Mouse (Mus musculus): Measurements from ENCODE around the gene Pik3r1. TPM values are rescaled to one million over a fixed set of nuclear protein-coding genes. Genes with fewer than 3 reads are reported as not detected.

Pik3r1 gene
- polyA plus RNA-seq, 1 experiment, result 18.4 TPM

- Histone ChIP-seq H3K27me3 (ENCODE audit: control insufficient read depth, insufficient read depth, low read length) (no peaks in the 10 kb centered on the region; the same call in 1 of the 2 replicates), H3K4me3 (ENCODE audit: extremely low read depth, insufficient read depth, insufficient read length) (peak overlapping the region; percentile 65), H3K27ac (ENCODE audit: insufficient read depth, low read length) (peak overlapping the region; percentile 47), H3K4me1 (ENCODE audit: control insufficient read depth, insufficient read depth, insufficient read length) (peaks cover 3% of the 10 kb centered on the region; the same call in 1 of the 2 replicates), H3K36me3 (ENCODE audit: control insufficient read depth, insufficient read depth, low read length) (no peaks in the 10 kb centered on the region)
- no peak for TF ChIP-seq CTCF (IDR thresholded peaks at IDR 0.05; ENCODE audit: extremely low read depth, insufficient read depth, insufficient read length, insufficient replicate concordance)
- TF ChIP-seq POLR2A (IDR thresholded peaks at IDR 0.05; ENCODE audit: low read depth, low read length), result no peak
- 7% methylated on average over 17 of the region's 17 CpGs for WGBS
- peak in 1 of 2 experiments; percentile 31 for DNase-seq (ENCODE audit: low read depth in 1 of 2, low spot score in 2 of 2)
Observed at GRCm38 (mm10) chr13:101768630-101768991, 594 bp upstream of the Pik3r1 start.

GRCm38 (mm10) chr13:101767013-101767808 lies 806 bp downstream of the Pik3r1 start:
- under 1% methylated on average over 60 of the region's 60 CpGs for WGBS
- DNase-seq (ENCODE audit: low read depth in 1 of 2, low spot score in 2 of 2), result peak; percentile 18 to 54
- H3K27ac ChIP-seq (ENCODE audit: insufficient read depth, low read length), result peak overlapping the region; percentile 94
- peak overlapping the region; percentile 100 for H3K4me3 ChIP-seq (ENCODE audit: extremely low read depth, insufficient read depth, insufficient read length)
- H3K36me3 ChIP-seq (ENCODE audit: control insufficient read depth, insufficient read depth, low read length), result no peaks in the 10 kb centered on the region
- no peaks in the 10 kb centered on the region for H3K27me3 ChIP-seq (ENCODE audit: control insufficient read depth, insufficient read depth, low read length)
- H3K4me1 ChIP-seq (ENCODE audit: control insufficient read depth, insufficient read depth, insufficient read length), result peaks cover 3% of the 10 kb centered on the region; the same call in 1 of the 2 replicates
- TF ChIP-seq CTCF (IDR thresholded peaks at IDR 0.05; ENCODE audit: extremely low read depth, insufficient read depth, insufficient read length, insufficient replicate concordance), result no peak

- H3K36me3 ChIP-seq (ENCODE audit: control insufficient read depth, insufficient read depth, low read length), result no peaks in the 10 kb centered on the region
- peaks cover 3% of the 10 kb centered on the region; the same call in 1 of the 2 replicates for H3K4me1 ChIP-seq (ENCODE audit: control insufficient read depth, insufficient read depth, insufficient read length)
- WGBS, result 1% methylated on average over 5 of the region's 5 CpGs
- H3K27me3 ChIP-seq (ENCODE audit: control insufficient read depth, insufficient read depth, low read length), result no peaks in the 10 kb centered on the region
- DNase-seq (ENCODE audit: low read depth in 1 of 2, low spot score in 2 of 2), result no peak
- TF ChIP-seq CTCF (IDR thresholded peaks at IDR 0.05; ENCODE audit: extremely low read depth, insufficient read depth, insufficient read length, insufficient replicate concordance), result no peak
- TF ChIP-seq POLR2A (IDR thresholded peaks at IDR 0.05; ENCODE audit: low read depth, low read length), result no peak
- H3K4me3 ChIP-seq (ENCODE audit: extremely low read depth, insufficient read depth, insufficient read length), result peak overlapping the region; percentile 100
- H3K27ac ChIP-seq (ENCODE audit: insufficient read depth, low read length), result peak overlapping the region; percentile 94
Observed at GRCm38 (mm10) chr13:101766605-101767012, 1.4 kb downstream of the Pik3r1 start.

- Histone ChIP-seq H3K4me1 (ENCODE audit: control insufficient read depth, insufficient read depth, insufficient read length) (peaks cover 8% of the 10 kb centered on the region; the same call in 1 of the 2 replicates), H3K4me3 (ENCODE audit: extremely low read depth, insufficient read depth, insufficient read length) (peak overlapping the region; percentile 100; the same call in 1 of the 2 replicates), H3K36me3 (ENCODE audit: control insufficient read depth, insufficient read depth, low read length) (no peaks in the 10 kb centered on the region), H3K27ac (ENCODE audit: insufficient read depth, low read length) (no peak overlapping the region), H3K27me3 (ENCODE audit: control insufficient read depth, insufficient read depth, low read length) (no peaks in the 10 kb centered on the region)
- DNase-seq (ENCODE audit: low read depth in 1 of 2, low spot score in 2 of 2), result no peak
- TF ChIP-seq CTCF (IDR thresholded peaks at IDR 0.05; ENCODE audit: extremely low read depth, insufficient read depth, insufficient read length, insufficient replicate concordance) (no peak), POLR2A (IDR thresholded peaks at IDR 0.05; ENCODE audit: low read depth, low read length) (no peak)
- 13% methylated on average over 3 of the region's 3 CpGs for WGBS
Observed at GRCm38 (mm10) chr13:101765976-101766375, 2.0 kb downstream of the Pik3r1 start.

- Histone ChIP-seq H3K27me3 (ENCODE audit: control insufficient read depth, insufficient read depth, low read length) (no peaks in the 10 kb centered on the region), H3K27ac (ENCODE audit: insufficient read depth, low read length) (no peak overlapping the region), H3K4me1 (ENCODE audit: control insufficient read depth, insufficient read depth, insufficient read length) (peaks cover 20% of the 10 kb centered on the region), H3K36me3 (ENCODE audit: control insufficient read depth, insufficient read depth, low read length) (no peaks in the 10 kb centered on the region), H3K4me3 (ENCODE audit: extremely low read depth, insufficient read depth, insufficient read length) (0 out of 2 replicates have a peak overlapping the region, but pooled peaks have one; percentile 2)
- DNase-seq (ENCODE audit: low read depth in 1 of 2, low spot score in 2 of 2), result no peak
- 82% methylated on average over 5 of the region's 5 CpGs for WGBS
- TF ChIP-seq CTCF (IDR thresholded peaks at IDR 0.05; ENCODE audit: extremely low read depth, insufficient read depth, insufficient read length, insufficient replicate concordance) (no peak), POLR2A (IDR thresholded peaks at IDR 0.05; ENCODE audit: low read depth, low read length) (no peak)
Observed at GRCm38 (mm10) chr13:101764111-101764510, 3.9 kb downstream of the Pik3r1 start.

DNA sequence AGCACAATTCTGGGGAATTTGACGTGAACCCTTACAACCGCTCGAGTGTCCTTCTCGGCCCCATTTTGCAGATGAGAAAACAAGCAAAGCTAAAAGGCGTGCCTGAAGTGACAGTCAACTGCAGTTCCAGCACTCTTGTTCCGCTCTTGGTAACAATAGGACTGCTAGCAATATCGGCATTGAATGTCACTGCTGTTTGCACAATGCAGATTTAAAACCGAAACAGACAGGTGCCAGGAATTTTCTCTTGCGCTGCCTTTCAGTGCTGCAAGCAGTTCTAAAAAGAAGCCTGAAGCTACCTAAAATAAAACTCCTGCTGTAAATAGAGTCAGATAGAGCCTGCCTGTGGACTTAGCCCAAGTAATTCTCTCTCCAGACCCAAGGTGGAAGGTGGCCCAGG lies 4.3 kb downstream of the Pik3r1 start:
- TF ChIP-seq CTCF (IDR thresholded peaks at IDR 0.05; ENCODE audit: extremely low read depth, insufficient read depth, insufficient read length, insufficient replicate concordance), result no peak
- no peak for TF ChIP-seq POLR2A (IDR thresholded peaks at IDR 0.05; ENCODE audit: low read depth, low read length)
- DNase-seq (ENCODE audit: low read depth in 1 of 2, low spot score in 2 of 2), result no peak
- no peaks in the 10 kb centered on the region for H3K27me3 ChIP-seq (ENCODE audit: control insufficient read depth, insufficient read depth, low read length)
- H3K27ac ChIP-seq (ENCODE audit: insufficient read depth, low read length), result no peak overlapping the region
- 89% methylated on average over 9 of the region's 9 CpGs for WGBS
- 0 out of 2 replicates have a peak overlapping the region, but pooled peaks have one; percentile 2 for H3K4me3 ChIP-seq (ENCODE audit: extremely low read depth, insufficient read depth, insufficient read length)
- no peaks in the 10 kb centered on the region for H3K36me3 ChIP-seq (ENCODE audit: control insufficient read depth, insufficient read depth, low read length)
- H3K4me1 ChIP-seq (ENCODE audit: control insufficient read depth, insufficient read depth, insufficient read length), result peaks cover 23% of the 10 kb centered on the region

DNA sequence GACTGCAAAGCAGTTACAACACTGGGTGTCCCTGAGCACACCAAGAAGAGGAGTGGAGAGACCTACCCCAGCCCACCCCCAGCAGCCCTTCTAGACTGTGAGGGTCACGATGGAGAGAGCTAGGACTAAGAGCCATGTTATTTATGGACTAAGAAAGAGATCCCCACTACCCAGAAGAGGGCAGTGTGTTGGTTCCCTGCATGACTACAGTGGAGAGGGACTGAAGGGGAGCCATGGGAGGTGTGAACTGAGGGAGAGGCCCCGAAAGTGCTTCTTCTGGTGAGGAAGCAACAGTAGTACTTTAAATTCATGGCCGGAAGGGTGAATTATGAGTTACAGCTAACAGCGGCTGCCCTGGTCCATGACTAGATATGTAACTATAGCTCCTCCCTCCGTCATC lies 4.9 kb downstream of the Pik3r1 start:
- TF ChIP-seq POLR2A (IDR thresholded peaks at IDR 0.05; ENCODE audit: low read depth, low read length), result no peak
- no peak for TF ChIP-seq CTCF (IDR thresholded peaks at IDR 0.05; ENCODE audit: extremely low read depth, insufficient read depth, insufficient read length, insufficient replicate concordance)
- no peaks in the 10 kb centered on the region for H3K27me3 ChIP-seq (ENCODE audit: control insufficient read depth, insufficient read depth, low read length)
- H3K4me3 ChIP-seq (ENCODE audit: extremely low read depth, insufficient read depth, insufficient read length), result no peak overlapping the region
- H3K27ac ChIP-seq (ENCODE audit: insufficient read depth, low read length), result no peak overlapping the region
- DNase-seq (ENCODE audit: low read depth in 1 of 2, low spot score in 2 of 2), result no peak
- no peaks in the 10 kb centered on the region for H3K36me3 ChIP-seq (ENCODE audit: control insufficient read depth, insufficient read depth, low read length)
- 81% methylated on average over 5 of the region's 5 CpGs for WGBS
- H3K4me1 ChIP-seq (ENCODE audit: control insufficient read depth, insufficient read depth, insufficient read length), result peaks cover 28% of the 10 kb centered on the region

All from spleen, adult 2 months (tissue).